In the genomic region with DNA sequence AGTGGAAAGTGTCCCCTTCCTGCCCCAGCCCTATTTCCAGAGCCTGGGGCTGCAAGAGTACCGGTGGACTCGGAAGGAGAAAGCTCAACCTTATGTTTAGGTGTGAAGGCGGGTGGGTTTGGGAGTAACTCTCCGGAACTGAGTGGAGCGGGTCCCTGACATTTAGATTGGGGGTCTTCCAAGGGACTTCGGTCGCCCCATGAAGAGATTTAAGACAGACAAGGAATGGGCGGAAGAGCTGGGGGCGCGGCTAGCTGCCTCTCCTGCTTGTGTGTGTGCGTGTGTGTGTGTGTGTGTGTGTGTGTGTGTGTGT, we compare ENCODE assay signal across 7 mouse cellular contexts.
DNase-seq lines count a peak whose midpoint lies in the region; ATAC-seq and TF ChIP-seq lines count a peak whose summit lies in the region.

No protein-coding gene starts in this region.

- H3K36me3 ChIP-seq in megakaryocyte, embryonic 14.5 days (replicated peaks; ENCODE audit: low read length): peaks cover 3% of the 10 kb centered on the region
- no peaks in the 10 kb centered on the region for H3K36me3 ChIP-seq in forebrain, postnatal 0 days (ENCODE audit: insufficient read depth)
- H3K36me3 ChIP-seq in liver, embryonic 12.5 days: no peaks in the 10 kb centered on the region
- no peaks in the 10 kb centered on the region for H3K36me3 ChIP-seq in stomach, postnatal 0 days (ENCODE audit: control insufficient read depth, insufficient read depth, low read length)

- no peak overlapping the region for H3K9ac ChIP-seq in forebrain, postnatal 0 days
- 0 out of 2 replicates have a peak overlapping the region, but pooled peaks have one; percentile 74 for H3K9ac ChIP-seq in liver, embryonic 12.5 days
- H3K9ac ChIP-seq in stomach, postnatal 0 days (ENCODE audit: low read length): peak overlapping the region; percentile 23; the same call in 1 of the 2 replicates

- no peak for DNase-seq in forebrain, postnatal 0 days
- DNase-seq in stomach, postnatal 0 days (ENCODE audit: low spot score): no peak
- no peak for DNase-seq in gastrocnemius, postnatal 25 days
- no peak for DNase-seq in kidney, postnatal 25 days

- peak overlapping the region; percentile 93 for H3K4me3 ChIP-seq in megakaryocyte, embryonic 14.5 days (replicated peaks)
- peak overlapping the region; percentile 71 for H3K4me3 ChIP-seq in forebrain, postnatal 0 days (ENCODE audit: low read depth, low read length)
- peak overlapping the region; percentile 78 for H3K4me3 ChIP-seq in liver, embryonic 12.5 days
- peak overlapping the region; percentile 71 for H3K4me3 ChIP-seq in stomach, postnatal 0 days (ENCODE audit: low read depth, low read length)

- H3K27me3 ChIP-seq in megakaryocyte, embryonic 14.5 days (replicated peaks): peaks cover 16% of the 10 kb centered on the region
- peaks cover 15% of the 10 kb centered on the region for H3K27me3 ChIP-seq in forebrain, postnatal 0 days (ENCODE audit: insufficient read depth, low read length)
- peaks cover 36% of the 10 kb centered on the region for H3K27me3 ChIP-seq in liver, embryonic 12.5 days (replicated peaks)
- H3K27me3 ChIP-seq in stomach, postnatal 0 days (ENCODE audit: control insufficient read depth, insufficient read depth, low read length): no peaks in the 10 kb centered on the region

- WGBS in forebrain, postnatal 0 days: under 1% methylated on average over 11 of the region's 11 CpGs
- WGBS in liver, embryonic 12.5 days (ENCODE audit: insufficient replicate concordance): 8% methylated on average over 11 of the region's 11 CpGs
- 7% methylated on average over 10 of the region's 11 CpGs for WGBS in stomach, postnatal 0 days

- TF ChIP-seq EP300 in stomach, postnatal 0 days (optimal IDR thresholded peaks at IDR 0.05): no peak

- peaks cover 53% of the 10 kb centered on the region for H3K4me1 ChIP-seq in megakaryocyte, embryonic 14.5 days
- H3K4me1 ChIP-seq in forebrain, postnatal 0 days (ENCODE audit: insufficient read depth): no peaks in the 10 kb centered on the region
- peaks cover 61% of the 10 kb centered on the region for H3K4me1 ChIP-seq in liver, embryonic 12.5 days
- H3K4me1 ChIP-seq in stomach, postnatal 0 days (replicated peaks; ENCODE audit: control insufficient read depth, insufficient read depth): no peaks in the 10 kb centered on the region

- no peak for TF ChIP-seq CTCF in forebrain, postnatal 0 days (IDR thresholded peaks at IDR 0.05; ENCODE audit: low read depth)
- no peak for TF ChIP-seq CTCF in stomach, postnatal 0 days (IDR thresholded peaks at IDR 0.05; ENCODE audit: low read depth)

- H3K27ac ChIP-seq in forebrain, postnatal 0 days (ENCODE audit: low read depth, low read length): no peak overlapping the region
- H3K27ac ChIP-seq in liver, embryonic 12.5 days: no peak overlapping the region
- H3K27ac ChIP-seq in stomach, postnatal 0 days (replicated peaks): peak overlapping the region; percentile 45; the same call in 1 of the 2 replicates

- H3K4me2 ChIP-seq in forebrain, postnatal 0 days (ENCODE audit: low read depth): peak overlapping the region; percentile 93
- H3K4me2 ChIP-seq in liver, embryonic 12.5 days: peak overlapping the region; percentile 100
- peak overlapping the region; percentile 98 for H3K4me2 ChIP-seq in stomach, postnatal 0 days (replicated peaks; ENCODE audit: low read depth)

- no peak for ATAC-seq in megakaryocyte, adult 5-6 weeks (ENCODE audit: poor library complexity, severe bottlenecking)
- ATAC-seq in forebrain, postnatal 0 days: no peak
- ATAC-seq in liver, embryonic 12.5 days: no peak
- ATAC-seq in stomach, postnatal 0 days (ENCODE audit: low FRiP score, low TSS enrichment): peak; percentile 2; the same call in 1 of the 2 replicates

- no peaks in the 10 kb centered on the region for H3K9me3 ChIP-seq in megakaryocyte, embryonic 14.5 days
- no peaks in the 10 kb centered on the region for H3K9me3 ChIP-seq in forebrain, postnatal 0 days (ENCODE audit: low read length)
- no peaks in the 10 kb centered on the region for H3K9me3 ChIP-seq in liver, embryonic 12.5 days (replicated peaks)
- H3K9me3 ChIP-seq in stomach, postnatal 0 days (ENCODE audit: control insufficient read depth, low read length): no peaks in the 10 kb centered on the region
